Mouse (Mus musculus) megakaryocyte, embryonic 14.5 days (primary cell): ENCODE data around the gene Luzp1.

Source experiments
- FLI1 ChIP-seq: IDR thresholded peaks from 2 replicates; pipeline ENCODE4 v1.6.1; 2012; ENCODE audit warnings: low read length, inconsistent platforms, mixed read lengths
- GATA1 ChIP-seq: IDR thresholded peaks from 3 replicates; pipeline ENCODE4 v1.6.1; 2012; ENCODE audit warnings: mixed read lengths, low read length, inconsistent platforms, borderline replicate concordance

GRCm38 (mm10) chr4:136598268-136598876 lies 128.8 kb downstream of the Luzp1 start:
- TF ChIP-seq GATA1: no peak
- no peak for TF ChIP-seq FLI1
